Mouse (Mus musculus): ENCODE results near the gene I0C0044D17Rik.

The I0C0044D17Rik gene

GRCm38 (mm10) chr4:98777464-98777863, 46.2 kb downstream of the I0C0044D17Rik start:
- ATAC-seq (ENCODE audit: low TSS enrichment): no peak

GRCm38 (mm10) chr4:98776721-98777427, 46.8 kb downstream of the I0C0044D17Rik start:
- no peak for ATAC-seq (ENCODE audit: low TSS enrichment)

GRCm38 (mm10) chr4:98773785-98774184, 49.9 kb downstream of the I0C0044D17Rik start:
- ATAC-seq (ENCODE audit: low TSS enrichment): peak; percentile 69; the same call in 1 of the 2 replicates

Measured in frontal cortex, adult (tissue).